Mouse (Mus musculus): ENCODE data around the gene Il31ra.

The Il31ra gene

DNA sequence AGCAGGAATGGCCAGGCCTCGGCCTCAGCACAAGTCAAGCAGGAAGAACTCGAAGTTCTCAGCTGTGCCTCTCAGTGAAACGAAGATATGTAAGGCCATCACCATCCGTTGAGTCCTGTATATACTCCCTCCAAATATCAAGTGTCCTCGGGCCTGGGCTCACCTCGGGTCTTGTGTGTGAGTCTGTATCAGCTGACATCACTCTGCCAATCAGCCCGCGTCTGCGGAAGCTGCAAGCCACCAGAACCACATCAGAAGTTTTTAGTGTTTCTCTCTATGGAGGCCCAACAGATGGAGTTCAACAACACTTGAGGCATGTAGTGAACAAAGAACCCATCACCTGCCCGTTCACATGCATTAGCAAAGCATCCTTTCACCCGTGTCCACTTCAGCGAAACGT, 86.5 kb downstream of the Il31ra start:
- no peak for DNase-seq (ENCODE audit: low spot score in 2 of 2)

DNA sequence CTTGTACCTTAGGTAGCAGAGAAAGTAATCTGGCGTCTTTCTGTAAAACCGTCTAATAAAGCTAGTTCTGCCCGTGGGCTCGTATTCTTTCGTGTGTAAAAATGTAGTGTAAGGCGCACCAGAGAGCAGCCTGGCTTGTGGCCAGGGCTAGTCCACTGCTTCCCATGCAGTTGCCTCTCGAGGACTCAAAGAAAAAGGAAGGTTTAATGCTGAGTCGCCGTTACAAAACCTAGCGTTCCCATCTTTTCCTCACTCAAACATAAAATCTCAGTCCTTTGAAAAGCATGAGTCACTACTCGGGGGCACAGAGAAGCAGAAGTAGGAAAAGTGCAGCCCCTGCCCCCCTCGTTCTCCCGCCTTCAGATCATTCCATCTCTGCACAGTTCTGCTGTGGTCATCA, 87.4 kb downstream of the Il31ra start:
- peak; percentile 20 to 27 for DNase-seq (ENCODE audit: low spot score in 2 of 2)

DNA sequence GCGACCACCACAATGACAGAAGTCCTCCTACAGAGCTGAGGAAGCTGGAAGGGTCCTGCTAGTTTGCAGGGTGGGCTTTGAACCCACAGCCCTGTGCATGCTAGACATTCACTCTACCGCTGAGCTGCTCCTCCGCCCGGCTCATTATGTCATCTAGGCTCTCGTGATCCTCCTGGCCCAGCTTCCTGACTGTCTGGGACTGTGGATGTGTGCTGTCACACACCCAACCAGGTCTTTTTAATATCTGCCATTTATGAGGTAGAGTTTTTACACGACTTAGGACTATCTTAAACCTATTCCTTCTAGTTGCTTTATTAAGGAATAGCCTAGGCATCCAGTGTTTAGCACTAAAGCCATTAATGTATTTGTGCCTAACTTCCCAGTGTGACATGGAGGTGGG, 88.7 kb downstream of the Il31ra start:
- DNase-seq (ENCODE audit: low spot score in 2 of 2), result no peak

DNA sequence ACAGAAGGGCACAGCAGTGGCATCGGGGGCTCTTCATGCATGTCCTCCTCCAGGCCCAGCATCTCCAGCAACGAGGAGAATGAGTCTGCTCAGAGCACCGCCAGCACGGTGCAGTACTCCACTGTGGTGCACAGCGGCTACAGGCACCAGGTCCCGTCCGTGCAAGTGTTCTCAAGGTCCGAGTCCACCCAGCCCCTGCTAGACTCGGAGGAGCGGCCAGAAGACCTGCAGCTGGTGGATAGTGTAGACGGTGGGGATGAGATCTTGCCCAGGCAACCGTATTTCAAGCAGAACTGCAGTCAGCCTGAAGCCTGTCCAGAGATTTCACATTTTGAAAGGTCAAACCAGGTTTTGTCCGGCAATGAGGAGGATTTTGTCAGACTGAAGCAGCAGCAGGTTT, 90.3 kb downstream of the Il31ra start:
- no peak for DNase-seq (ENCODE audit: low spot score in 2 of 2)

DNA sequence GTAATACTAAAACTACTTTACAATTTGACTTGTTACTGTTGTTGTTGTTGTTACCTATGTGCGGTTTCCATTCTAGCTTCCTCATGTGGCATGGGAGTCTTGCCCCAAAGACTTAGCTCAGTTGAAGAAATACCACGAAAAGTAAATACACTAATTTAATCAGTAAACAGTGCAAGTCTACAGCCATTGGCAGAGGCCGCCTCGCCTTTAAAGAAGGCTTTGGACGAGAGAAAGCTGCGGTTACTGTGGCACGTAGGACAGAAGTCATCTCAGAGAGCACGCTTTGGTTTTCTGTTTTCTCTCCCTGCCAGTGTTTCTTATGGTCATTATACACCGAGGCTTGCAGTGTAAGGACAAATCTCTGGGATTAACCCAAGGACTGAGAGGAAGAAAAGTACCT, 93.7 kb downstream of the Il31ra start:
- no peak for DNase-seq (ENCODE audit: low spot score in 2 of 2)

DNA sequence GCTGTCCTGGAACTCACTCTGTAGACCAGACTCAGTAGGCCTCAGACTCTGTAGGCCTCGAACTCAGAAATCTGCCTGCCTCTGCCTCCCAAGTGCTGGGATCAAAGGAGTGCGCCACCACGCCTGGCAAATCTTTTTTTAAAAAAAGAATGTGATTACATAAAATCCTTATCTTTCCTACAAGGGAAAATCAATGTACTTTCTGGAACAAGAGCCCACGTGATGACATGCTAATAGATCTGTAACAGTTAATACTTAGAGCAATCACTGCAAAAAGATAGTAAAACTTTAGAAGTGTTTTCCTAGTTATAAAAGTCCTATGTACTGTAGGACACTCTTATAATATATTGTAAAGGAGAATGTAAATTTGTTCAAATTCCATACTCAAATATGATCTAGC, 94.1 kb downstream of the Il31ra start:
- DNase-seq (ENCODE audit: low spot score in 2 of 2), result no peak

DNA sequence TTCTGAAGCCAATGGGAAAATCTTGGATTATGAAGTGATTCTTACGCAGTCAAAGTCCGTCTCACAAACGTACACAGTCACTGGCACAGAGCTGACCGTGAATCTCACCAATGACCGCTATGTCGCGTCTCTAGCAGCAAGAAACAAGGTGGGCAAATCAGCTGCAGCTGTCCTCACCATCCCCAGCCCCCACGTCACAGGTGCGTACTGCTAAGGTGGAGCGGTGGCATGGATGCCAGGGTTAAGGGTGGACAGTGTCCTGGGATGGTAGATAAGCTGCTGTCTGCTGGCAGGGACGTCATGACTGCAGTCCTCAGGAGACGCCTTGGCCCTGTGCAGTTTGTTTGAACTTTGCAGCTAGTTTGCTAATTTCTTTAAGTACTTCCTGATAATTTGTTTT, 99.6 kb downstream of the Il31ra start:
- no peak for DNase-seq (ENCODE audit: low spot score in 2 of 2)

DNA sequence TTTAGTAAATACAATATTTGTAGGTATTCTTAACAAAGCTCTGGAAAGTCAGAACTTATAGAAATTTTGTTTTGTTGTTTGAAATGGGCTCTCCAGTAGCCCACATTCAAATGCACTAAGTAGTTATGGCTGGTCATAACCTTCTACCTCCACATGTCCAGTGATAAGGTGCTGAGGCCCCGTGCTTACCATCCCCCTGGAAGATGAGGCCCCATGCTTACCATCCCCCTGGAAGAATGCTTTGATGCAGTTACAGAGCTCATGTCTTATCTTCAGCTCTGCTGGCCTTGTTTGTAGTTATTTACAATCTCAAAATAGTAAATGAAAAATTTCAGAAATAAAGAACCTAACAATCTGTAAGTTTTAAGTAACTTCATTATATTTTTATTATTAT, 101.9 kb downstream of the Il31ra start:
- no peak for DNase-seq (ENCODE audit: low spot score in 2 of 2)

DNA sequence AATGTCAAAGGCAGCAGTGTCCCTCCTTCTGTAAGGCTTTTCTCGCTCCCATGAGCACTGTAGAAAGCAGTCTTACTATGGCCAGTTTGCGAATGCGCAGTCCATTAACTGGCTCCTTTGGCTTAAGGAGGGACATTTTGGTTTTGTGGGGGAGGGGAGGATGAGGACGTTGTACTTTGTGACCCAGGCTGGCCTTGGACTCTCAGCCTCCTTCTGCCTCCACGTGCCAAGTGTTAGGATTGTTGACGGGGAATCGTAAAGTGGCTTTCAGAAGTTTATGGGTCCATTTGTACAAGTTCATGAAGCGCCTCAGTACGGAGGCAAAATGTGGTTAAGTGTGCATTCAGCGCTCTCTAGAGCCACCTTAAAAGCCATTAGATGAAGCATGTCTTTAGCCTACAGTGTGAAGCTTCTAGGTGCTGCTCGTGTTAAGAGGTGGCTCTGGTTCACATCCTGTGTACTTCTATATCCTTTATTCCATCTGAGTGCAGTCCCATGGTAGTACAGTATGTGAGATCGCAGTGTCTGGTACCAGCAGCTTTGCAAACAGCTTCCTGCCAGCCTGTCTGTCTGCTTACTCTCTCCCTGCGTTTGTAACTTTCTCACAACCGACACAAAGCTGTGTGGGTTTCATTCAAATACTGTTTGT, 102.4 kb downstream of the Il31ra start:
- no peak for DNase-seq (ENCODE audit: low spot score in 2 of 2)

DNA sequence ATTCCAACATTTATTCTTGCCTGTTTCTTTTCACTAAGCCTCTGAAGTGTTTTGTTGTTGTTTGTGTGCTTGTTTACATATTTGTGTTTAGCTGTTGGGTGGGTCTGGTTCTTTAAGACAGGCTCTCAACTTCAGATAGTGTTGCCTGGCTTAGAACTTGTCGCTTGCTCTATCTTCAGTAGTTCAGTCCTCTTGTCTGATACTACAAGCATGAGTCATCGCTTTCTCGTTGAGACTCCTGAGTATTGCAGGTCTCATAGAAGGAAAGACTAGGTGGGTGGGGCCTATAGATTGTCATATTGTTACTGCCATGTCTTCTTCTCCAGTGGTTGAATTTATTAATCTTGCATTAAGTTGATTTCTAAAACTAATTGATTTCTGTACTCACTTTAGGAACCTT, 104.1 kb downstream of the Il31ra start:
- DNase-seq (ENCODE audit: low spot score in 2 of 2), result no peak

DNA sequence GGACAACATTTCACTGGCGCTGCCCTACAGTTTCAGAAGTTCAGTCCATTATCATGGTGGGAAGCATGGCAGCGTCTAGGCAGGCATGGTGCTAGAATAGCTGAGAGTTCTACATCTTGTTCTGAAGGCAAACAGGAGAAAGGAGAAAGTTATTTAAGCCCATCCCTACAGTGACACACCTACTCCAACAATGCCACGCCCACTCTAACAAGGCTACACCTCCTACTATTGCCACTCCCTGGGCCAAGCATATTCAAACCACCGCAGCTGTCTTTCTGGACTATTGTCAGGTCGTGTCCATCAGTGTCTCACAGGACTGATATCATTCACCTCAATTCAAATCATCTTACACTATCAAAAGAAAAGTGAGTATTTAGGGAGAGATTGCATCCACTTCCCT, 107.5 kb downstream of the Il31ra start:
- no peak for DNase-seq (ENCODE audit: low spot score in 2 of 2)

DNA sequence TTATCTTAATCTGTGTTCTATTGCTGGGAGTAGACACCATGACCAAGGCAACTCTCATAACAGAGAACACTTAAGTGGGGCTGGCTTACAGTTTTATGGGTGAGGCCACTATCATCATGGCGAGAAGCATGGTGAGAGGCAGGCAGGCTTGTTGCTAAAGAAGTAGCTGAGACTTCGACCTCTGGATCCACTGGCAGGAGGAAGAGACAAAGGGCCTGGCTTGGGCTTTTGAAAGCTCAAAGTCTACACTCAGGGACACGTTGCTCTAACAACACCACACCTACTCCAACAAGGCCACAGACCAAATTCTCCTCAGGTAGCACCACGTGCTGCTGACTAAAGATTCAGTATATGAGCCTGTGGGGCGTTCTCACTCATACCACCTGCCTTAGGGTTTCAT, 107.9 kb downstream of the Il31ra start:
- no peak for DNase-seq (ENCODE audit: low spot score in 2 of 2)

DNA sequence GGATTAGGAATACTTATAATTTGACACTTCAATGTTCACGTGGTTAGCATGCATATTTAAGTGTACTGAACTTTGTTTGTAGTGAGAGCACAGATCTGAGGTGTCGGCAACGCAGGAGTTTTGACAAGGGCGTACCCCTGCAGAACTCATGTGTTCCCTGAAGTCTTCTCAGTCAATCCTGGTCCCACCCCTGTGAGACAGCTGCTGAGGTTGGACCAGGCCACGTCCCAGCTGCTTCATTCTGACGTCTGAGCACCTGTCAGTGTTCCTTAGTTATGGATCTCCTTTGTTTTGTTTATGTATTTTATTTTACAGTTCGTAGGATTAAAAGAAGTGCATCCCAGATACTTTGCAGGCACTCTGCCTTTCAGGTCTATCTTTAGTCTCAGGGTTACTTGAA, 111.1 kb downstream of the Il31ra start:
- no peak for DNase-seq (ENCODE audit: low spot score in 2 of 2)

DNA sequence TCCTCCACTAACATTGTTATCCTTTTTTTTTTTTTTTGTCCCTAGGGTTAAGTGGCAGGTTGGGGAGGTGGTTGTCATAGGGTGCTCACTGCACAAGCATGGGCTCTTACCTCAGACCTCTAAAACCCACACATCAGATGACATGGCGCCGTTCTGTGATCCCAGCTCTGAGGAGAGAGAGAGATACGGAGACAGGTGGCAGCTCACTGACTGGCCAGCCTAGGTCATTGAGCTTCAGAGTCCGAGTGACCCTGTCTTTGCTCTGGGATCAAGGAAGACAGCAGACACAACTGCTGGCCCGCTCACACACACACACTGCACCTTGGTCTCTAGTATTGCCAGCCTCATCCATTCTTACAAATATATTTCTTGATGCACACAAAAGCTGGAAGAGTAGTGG, 111.6 kb downstream of the Il31ra start:
- DNase-seq (ENCODE audit: low spot score in 2 of 2), result no peak

DNA sequence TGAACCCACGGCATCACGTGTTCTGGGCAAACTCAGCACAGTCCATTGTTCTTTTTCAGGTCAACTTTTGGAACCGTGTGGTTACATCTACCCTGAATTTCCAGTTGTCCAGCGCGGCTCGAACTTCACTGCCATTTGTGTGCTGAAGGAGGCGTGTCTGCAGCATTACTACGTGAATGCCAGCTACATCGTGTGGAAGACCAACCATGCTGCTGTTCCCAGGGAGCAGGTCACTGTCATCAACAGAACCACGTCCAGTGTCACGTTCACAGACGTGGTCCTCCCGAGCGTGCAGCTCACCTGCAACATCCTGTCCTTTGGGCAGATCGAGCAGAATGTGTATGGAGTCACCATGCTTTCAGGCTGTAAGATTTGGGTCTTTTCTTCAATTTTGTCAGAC, 114.2 kb downstream of the Il31ra start:
- no peak for DNase-seq (ENCODE audit: low spot score in 2 of 2)

DNA sequence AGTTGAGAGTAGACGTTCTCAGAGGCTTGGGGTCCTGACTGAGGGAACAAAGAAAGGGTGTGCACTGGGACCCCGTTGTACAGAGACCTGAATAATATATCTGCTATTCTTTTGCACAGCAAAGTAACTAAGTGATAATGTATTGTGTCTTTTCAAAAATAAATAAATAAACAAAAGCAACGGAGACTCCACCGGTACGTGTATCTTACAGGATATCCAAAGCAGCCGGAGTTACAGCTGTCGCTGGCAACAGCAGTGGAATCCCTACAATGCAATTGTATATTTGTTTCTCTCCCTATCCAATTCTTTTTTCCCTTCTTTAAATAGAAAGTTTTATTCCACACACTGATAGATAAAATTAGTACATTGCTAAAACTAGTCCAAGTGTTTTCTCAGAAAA, 115.1 kb downstream of the Il31ra start:
- DNase-seq (ENCODE audit: low spot score in 2 of 2), result no peak

DNA sequence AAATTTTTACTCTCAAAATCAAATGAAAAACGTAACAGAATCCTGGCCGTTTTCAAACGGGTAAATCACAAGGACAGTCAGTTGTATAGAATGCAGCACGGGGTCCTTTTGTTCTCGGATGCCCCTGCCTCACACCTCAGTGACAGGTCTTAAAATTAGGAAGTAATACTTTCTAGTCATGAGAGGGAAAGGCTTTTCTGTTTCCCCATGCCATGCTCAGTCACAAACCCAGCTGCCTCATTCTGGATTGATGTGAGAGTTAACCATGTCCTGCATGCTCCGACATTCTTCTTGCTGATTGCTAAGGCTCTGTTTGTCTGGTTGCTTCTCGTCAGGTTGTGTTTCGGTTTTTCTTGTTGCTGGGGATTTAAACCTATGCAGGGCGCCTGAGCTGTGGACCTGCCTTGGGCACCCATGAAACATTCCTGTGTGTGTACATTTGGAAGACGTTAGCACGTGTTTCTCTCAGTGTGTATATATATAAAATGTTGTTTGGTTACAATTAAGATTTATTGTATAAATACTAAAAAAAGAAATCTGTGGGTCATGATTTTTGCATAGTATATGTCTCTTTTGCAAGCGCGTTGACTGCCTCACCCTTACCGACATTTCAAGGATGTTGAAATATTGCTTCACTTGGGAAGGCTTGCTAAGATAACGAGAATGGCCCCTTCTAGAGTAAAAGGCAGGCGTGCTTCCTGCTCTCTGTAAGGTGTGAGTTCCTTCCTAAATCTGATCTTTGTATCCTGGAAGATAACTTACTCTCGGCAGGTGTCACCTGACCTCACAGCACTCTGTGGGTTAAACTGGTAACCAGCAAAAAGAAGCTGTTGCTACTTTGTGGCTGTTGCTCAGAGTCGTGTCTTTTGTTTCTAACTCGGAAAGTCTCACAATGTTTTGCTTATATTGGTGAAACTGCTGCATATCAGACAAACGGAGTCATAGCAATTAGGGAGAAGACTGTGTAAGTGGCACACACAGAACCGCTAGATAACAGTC, 120.1 kb downstream of the Il31ra start:
- DNase-seq (ENCODE audit: low spot score in 2 of 2), result no peak

DNA sequence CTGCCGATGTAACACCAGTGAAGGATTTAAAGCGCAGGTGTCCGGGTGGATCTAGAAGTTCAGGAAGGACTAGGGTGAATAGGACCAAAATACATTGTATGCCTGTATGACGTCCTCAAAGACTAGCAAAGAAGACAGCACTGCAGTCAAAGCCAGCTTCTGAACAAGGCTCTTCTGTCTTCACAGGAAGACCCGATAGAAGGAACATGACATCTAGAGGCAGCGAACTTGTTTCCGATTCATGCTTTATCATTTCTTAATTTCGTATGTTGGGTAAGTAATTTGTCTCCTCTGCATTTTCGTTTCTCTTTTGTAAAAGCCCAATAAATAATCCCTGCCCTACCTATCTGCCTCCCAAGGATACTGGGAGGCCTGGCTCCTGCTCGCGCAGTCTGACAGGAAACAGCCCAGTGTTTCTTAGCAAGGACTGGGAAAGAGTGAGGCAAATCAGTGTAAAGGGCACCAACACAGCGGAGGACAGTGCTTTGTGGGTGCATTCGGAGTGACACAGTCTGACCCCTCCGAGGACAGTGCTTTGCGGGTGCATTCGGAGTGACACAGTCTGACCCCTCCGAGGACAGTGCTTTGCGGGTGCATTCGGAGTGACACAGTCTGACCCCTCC, 121.6 kb downstream of the Il31ra start:
- no peak for DNase-seq (ENCODE audit: low spot score in 2 of 2)

DNA sequence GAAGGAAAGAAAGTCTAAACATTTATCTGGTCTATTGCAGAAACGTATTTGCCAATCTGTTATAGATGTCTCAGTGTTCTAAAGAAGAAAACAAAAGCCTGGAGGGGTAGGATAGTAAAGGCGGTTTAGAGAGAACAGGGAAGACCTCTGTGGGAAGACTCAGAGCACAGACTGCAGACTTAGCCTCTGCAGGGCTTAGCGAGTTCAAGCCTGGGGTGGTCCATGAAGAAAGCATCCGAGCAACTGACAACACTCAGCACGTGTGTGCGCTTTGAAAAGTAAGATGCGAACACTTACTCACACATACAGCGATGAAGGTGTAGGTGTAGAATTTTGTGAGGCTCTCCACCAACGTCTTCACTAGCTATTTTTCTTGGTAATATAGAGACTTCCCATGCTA, 123.0 kb downstream of the Il31ra start:
- no peak for DNase-seq (ENCODE audit: low spot score in 2 of 2)

All from heart, adult 9 months (tissue).